ENCODE assay signal across 29 mouse cellular contexts in the genomic region with DNA sequence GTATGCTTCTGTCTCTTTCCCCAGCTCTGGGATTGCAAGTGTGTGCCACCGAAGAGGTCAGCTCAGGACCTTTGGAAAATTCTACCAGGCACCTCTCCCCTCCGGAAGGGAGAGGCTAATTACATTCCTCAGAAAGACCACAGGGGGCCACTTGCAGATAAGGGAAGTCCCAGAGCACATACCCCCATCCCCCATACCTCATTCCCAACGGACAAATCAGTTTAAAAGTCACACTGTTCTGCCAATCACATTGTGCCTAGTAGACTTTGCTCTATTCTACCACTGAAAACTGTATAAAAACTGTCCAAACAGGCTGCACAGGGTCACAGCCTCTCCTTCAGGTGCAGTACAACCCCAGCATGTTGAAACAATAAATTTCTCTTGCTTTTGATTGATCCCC. TPM values are rescaled to one million over a fixed set of nuclear protein-coding genes. Genes with fewer than 3 reads are reported as not detected.
DNase-seq lines count a peak whose midpoint lies in the region; ATAC-seq and TF ChIP-seq lines count a peak whose summit lies in the region.
"Had no signal": no experiment of that assay in that cellular context is flagged by ENCODE, and none has a peak within 500 bp of the region (broad histone marks: within the 10 kb centered on the region; RNA-seq: fewer than 3 reads in every experiment).

No protein-coding gene starts in this region.

- no peak overlapping the region for H3K27ac ChIP-seq in liver, postnatal 0 days (ENCODE audit: low read depth)
- no peak overlapping the region for H3K27ac ChIP-seq in liver, embryonic 12.5 days
- peak overlapping the region; percentile 30 for H3K27ac ChIP-seq in embryonic facial prominence, embryonic 10.5 days (replicated peaks)
- H3K27ac ChIP-seq: embryonic facial prominence, embryonic 12.5 days; heart, adult 2 months; heart, embryonic 13.5 days; kidney, embryonic 15.5 days; liver, embryonic 15.5 days; lung, embryonic 15.5 days; midbrain, embryonic 10.5 days; stomach, embryonic 15.5 days had no signal

- WGBS in liver, postnatal 0 days (ENCODE audit: insufficient replicate concordance), result 10% methylated on average over 3 of the region's 3 CpGs
- WGBS in liver, embryonic 12.5 days (ENCODE audit: insufficient replicate concordance), result 0% methylated on average over 3 of the region's 3 CpGs
- 6% methylated on average over 3 of the region's 3 CpGs for WGBS in embryonic facial prominence, embryonic 10.5 days

- no peak for TF ChIP-seq EP300 in liver, postnatal 0 days (IDR thresholded peaks at IDR 0.05; ENCODE audit: low read depth)

- no peak overlapping the region for H3K4me3 ChIP-seq in liver, postnatal 0 days (ENCODE audit: low read depth, low read length)
- H3K4me3 ChIP-seq in liver, embryonic 12.5 days, result no peak overlapping the region
- H3K4me3 ChIP-seq in embryonic facial prominence, embryonic 10.5 days, result no peak overlapping the region
- H3K4me3 ChIP-seq: embryonic facial prominence, embryonic 12.5 days; heart, adult 2 months; heart, embryonic 13.5 days; kidney, embryonic 15.5 days; liver, embryonic 15.5 days; lung, embryonic 15.5 days; midbrain, embryonic 10.5 days; stomach, embryonic 15.5 days had no signal

- H3K4me1 ChIP-seq in liver, postnatal 0 days (ENCODE audit: insufficient read depth), result no peaks in the 10 kb centered on the region
- no peaks in the 10 kb centered on the region for H3K4me1 ChIP-seq in liver, embryonic 12.5 days
- H3K4me1 ChIP-seq in embryonic facial prominence, embryonic 10.5 days, result peaks cover 28% of the 10 kb centered on the region
- H3K4me1 ChIP-seq: embryonic facial prominence, embryonic 12.5 days; liver, embryonic 15.5 days; stomach, embryonic 15.5 days had no signal

- no peaks in the 10 kb centered on the region for H3K27me3 ChIP-seq in liver, postnatal 0 days (ENCODE audit: insufficient read depth, low read length)
- H3K27me3 ChIP-seq in liver, embryonic 12.5 days (replicated peaks), result no peaks in the 10 kb centered on the region
- no peaks in the 10 kb centered on the region for H3K27me3 ChIP-seq in embryonic facial prominence, embryonic 10.5 days (replicated peaks; ENCODE audit: low read depth, poor library complexity, severe bottlenecking)
- H3K27me3 ChIP-seq: embryonic facial prominence, embryonic 12.5 days; heart, embryonic 13.5 days; kidney, embryonic 15.5 days; liver, embryonic 15.5 days; lung, embryonic 15.5 days; stomach, embryonic 15.5 days had no signal

- H3K4me2 ChIP-seq in liver, postnatal 0 days (ENCODE audit: low read depth, low read length), result no peak overlapping the region
- no peak overlapping the region for H3K4me2 ChIP-seq in liver, embryonic 12.5 days
- H3K4me2 ChIP-seq: embryonic facial prominence, embryonic 12.5 days; heart, embryonic 13.5 days; kidney, embryonic 15.5 days; liver, embryonic 15.5 days; lung, embryonic 15.5 days; stomach, embryonic 15.5 days had no signal

- no peak for DNase-seq in liver, postnatal 0 days
- DNase-seq in R1 (ENCODE audit: low read depth, low spot score), result peak; percentile 97
- DNase-seq in embryonic facial prominence, embryonic 10.5 days (ENCODE audit: low spot score), result no peak
- peak; percentile 39 for DNase-seq in yolk sac, embryonic 10.5 days (ENCODE audit: low spot score)
- no peak for DNase-seq in layer of hippocampus, adult 18-20 months (ENCODE audit: low spot score in 2 of 2)
- no peak for DNase-seq in kidney, adult 18-20 months
- DNase-seq: adrenal gland, postnatal 25 days; cerebellum, adult 11-12 months; cerebellum, adult 9-11 months; gastrocnemius, postnatal 36 days; heart, adult 2 months; heart, postnatal 10 days; kidney, adult 11 months; kidney, postnatal 25 days; left cerebral cortex, postnatal 4 days; right cerebral cortex, postnatal 14 days; thymus, postnatal 25 days had no signal

- no peaks in the 10 kb centered on the region for H3K9me3 ChIP-seq in liver, postnatal 0 days (ENCODE audit: low read length)
- no peaks in the 10 kb centered on the region for H3K9me3 ChIP-seq in liver, embryonic 12.5 days (replicated peaks)
- H3K9me3 ChIP-seq in embryonic facial prominence, embryonic 10.5 days, result no peaks in the 10 kb centered on the region
- H3K9me3 ChIP-seq: embryonic facial prominence, embryonic 12.5 days; G1E; heart, embryonic 13.5 days; kidney, embryonic 15.5 days; liver, embryonic 15.5 days; lung, embryonic 15.5 days; midbrain, embryonic 10.5 days; stomach, embryonic 15.5 days had no signal

- peak; percentile 19; the same call in 1 of the 2 replicates for ATAC-seq in liver, postnatal 0 days
- ATAC-seq in liver, embryonic 12.5 days, result no peak
- ATAC-seq: CD4-positive, CD25-positive, alpha-beta regulatory T cell, adult 4 months; forebrain, embryonic 14.5 days; hindbrain, embryonic 16.5 days had no signal

- TF ChIP-seq CTCF in liver, postnatal 0 days (IDR thresholded peaks at IDR 0.05; ENCODE audit: low read depth), result no peak

- no peaks in the 10 kb centered on the region for H3K36me3 ChIP-seq in liver, postnatal 0 days (replicated peaks; ENCODE audit: insufficient read depth, low read length)
- H3K36me3 ChIP-seq in liver, embryonic 12.5 days, result no peaks in the 10 kb centered on the region
- H3K36me3 ChIP-seq in embryonic facial prominence, embryonic 10.5 days (replicated peaks), result no peaks in the 10 kb centered on the region
- H3K36me3 ChIP-seq: embryonic facial prominence, embryonic 12.5 days; G1E; heart, embryonic 13.5 days; kidney, embryonic 15.5 days; liver, embryonic 15.5 days; lung, embryonic 15.5 days; midbrain, embryonic 10.5 days; stomach, embryonic 15.5 days had no signal

- H3K9ac ChIP-seq in liver, postnatal 0 days (replicated peaks), result no peak overlapping the region
- H3K9ac ChIP-seq in liver, embryonic 12.5 days, result no peak overlapping the region
- H3K9ac ChIP-seq: embryonic facial prominence, embryonic 12.5 days; heart, embryonic 13.5 days; kidney, embryonic 15.5 days; liver, embryonic 15.5 days; lung, embryonic 15.5 days; stomach, embryonic 15.5 days had no signal

RNA-seq across cellular contexts. Expression of a gene that starts 55.6 kb away (rescaled TPM):
- polyA plus RNA-seq in liver, postnatal 0 days (2015; fragmentation: Nextera tagmentation; extraction: Ambion mirVana), result 7.6 and 8.4 TPM in 2 replicates
- 29.8 and 30.5 TPM in 2 replicates for polyA plus RNA-seq in liver, embryonic 12.5 days (2016; fragmentation: Nextera tagmentation; extraction: Ambion mirVana)
- 83.9 and 84.3 TPM in 2 replicates for polyA plus RNA-seq in embryonic facial prominence, embryonic 10.5 days (2016; fragmentation: Nextera tagmentation; extraction: Ambion mirVana)
- total RNA-seq in layer of hippocampus, adult 18-20 months (2021), result 100 to 1,000 TPM; 200 to 202 TPM

RNA-seq across cellular contexts. Expression of a gene that starts 55.8 kb away (rescaled TPM):
- polyA plus RNA-seq in liver, postnatal 0 days (2015; fragmentation: Nextera tagmentation; extraction: Ambion mirVana), result 0.59 and 0.65 TPM in 2 replicates
- polyA plus RNA-seq in liver, embryonic 12.5 days (2016; fragmentation: Nextera tagmentation; extraction: Ambion mirVana), result 1.1 and 1.7 TPM in 2 replicates
- polyA plus RNA-seq in embryonic facial prominence, embryonic 10.5 days (2016; fragmentation: Nextera tagmentation; extraction: Ambion mirVana), result 4.5 and 4.8 TPM in 2 replicates
- total RNA-seq in layer of hippocampus, adult 18-20 months (2021), result 10 to 100 TPM; 27.7 to 33.2 TPM

Comparison
In these comparisons a context has a peak if more than half of its experiments do, and no peak if none do; other contexts are left out.
1. DNase-seq: peak in R1 (single experiment) and yolk sac, embryonic 10.5 days (single experiment); none in liver, postnatal 0 days (single experiment), embryonic facial prominence, embryonic 10.5 days (single experiment), layer of hippocampus, adult 18-20 months (0 of 2) and kidney, adult 18-20 months (single experiment).